Mouse (Mus musculus): Measurements from ENCODE around the gene Ap4m1. TPM values are rescaled to one million over a fixed set of nuclear protein-coding genes. Genes with fewer than 3 reads are reported as not detected.

Ap4m1 gene
- total and polyA plus RNA-seq, 3 experiments, result 7.3 to 15.2 (median 7.5) TPM

DNA sequence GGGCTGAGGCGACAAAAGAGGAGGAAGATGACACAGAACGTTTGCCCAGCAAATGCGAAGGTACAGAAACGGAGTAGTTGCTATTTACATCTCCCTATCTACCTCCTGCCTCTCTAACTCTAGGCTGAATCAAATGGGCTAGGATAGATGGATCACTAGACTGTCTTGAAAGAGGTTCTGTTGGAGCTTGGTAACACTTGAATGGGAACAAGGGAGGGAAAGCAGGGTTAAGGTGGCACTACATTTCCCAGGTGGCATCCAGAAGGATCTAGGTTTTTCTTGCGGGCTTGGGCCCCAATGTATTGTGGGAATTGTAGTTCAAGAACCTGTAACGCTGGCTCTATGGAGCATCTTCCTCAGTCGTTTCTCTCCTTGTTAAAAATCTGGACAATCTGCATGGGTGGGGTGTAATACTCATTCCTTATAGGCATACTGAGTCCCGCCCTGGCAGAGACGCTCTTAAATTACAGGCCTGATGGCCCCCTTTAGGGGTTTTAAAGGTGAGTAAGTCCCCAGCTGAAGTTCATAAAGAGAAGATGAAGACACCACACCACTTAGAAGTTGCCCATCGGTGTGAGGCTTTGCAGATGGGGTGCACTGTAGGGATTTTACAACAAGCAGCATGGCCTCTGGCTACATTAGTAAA, 16.0 kb downstream of the Ap4m1 start:
- no peaks in the 10 kb centered on the region for H3K4me1 ChIP-seq (ENCODE audit: control insufficient read depth, insufficient read depth, low read length)
- no peaks in the 10 kb centered on the region for H3K27me3 ChIP-seq (ENCODE audit: control insufficient read depth, insufficient read depth, low read length)
- peak overlapping the region; percentile 94 for H3K27ac ChIP-seq
- peak; percentile 72 to 82 for DNase-seq
- no peaks in the 10 kb centered on the region for H3K79me2 ChIP-seq (replicated peaks; ENCODE audit: control insufficient read depth, insufficient read depth, low read length)
- H3K36me3 ChIP-seq (ENCODE audit: control insufficient read depth, insufficient read depth, low read length), result no peaks in the 10 kb centered on the region
- TF ChIP-seq EP300 (IDR thresholded peaks at IDR 0.05; ENCODE audit: insufficient read depth, low read depth, low read length) (no peak), POLR2A (IDR thresholded peaks at IDR 0.05; ENCODE audit: insufficient read depth, low read depth, low read length) (no peak), CTCF (IDR thresholded peaks at IDR 0.05) (no peak)
- H3K4me3 ChIP-seq, result peak overlapping the region; percentile 97
- WGBS, result 1% methylated on average over 10 of the region's 10 CpGs
- intact Hi-C loops (cut with DNase I), result loop anchor here (1.0 kb wide), 1 partner anchor 15 kb away; the partner anchor contains the start of genes Ap4m1 and Mcm7
- H3K9ac ChIP-seq (ENCODE audit: low read depth, low read length), result peak overlapping the region; percentile 84

GRCm38 (mm10) chr5:138193771-138194727, 22.2 kb downstream of the Ap4m1 start, which contains the start of gene Mblac1:
Gene Mblac1, plus strand, starts transcription at chr5:138194314.
- H3K27me3 ChIP-seq (ENCODE audit: control insufficient read depth, insufficient read depth, low read length), result no peaks in the 10 kb centered on the region
- DNase-seq, result peak; percentile 87 to 89
- TF ChIP-seq CTCF (IDR thresholded peaks at IDR 0.05), result 0 out of 2 replicates have a peak, but pooled peaks have one; percentile 1
- TF ChIP-seq EP300 (IDR thresholded peaks at IDR 0.05; ENCODE audit: insufficient read depth, low read depth, low read length), result peak; percentile 84; the same call in 1 of the 2 replicates
- TF ChIP-seq POLR2A (IDR thresholded peaks at IDR 0.05; ENCODE audit: insufficient read depth, low read depth, low read length), result peak; percentile 87
- peak within 1 kb of the TSS; percentile 93 for H3K9ac ChIP-seq (ENCODE audit: low read depth, low read length)
- no peaks in the 10 kb centered on the region for H3K36me3 ChIP-seq (ENCODE audit: control insufficient read depth, insufficient read depth, low read length)
- peaks cover 1% of the 10 kb centered on the region; the same call in 1 of the 2 replicates for H3K4me1 ChIP-seq (ENCODE audit: control insufficient read depth, insufficient read depth, low read length)
- H3K4me3 ChIP-seq, result peak within 1 kb of the TSS; percentile 75
- H3K79me2 ChIP-seq (replicated peaks; ENCODE audit: control insufficient read depth, insufficient read depth, low read length), result no peaks in the 10 kb centered on the region
- H3K27ac ChIP-seq, result peak within 1 kb of the TSS; percentile 96
- WGBS, result 5% methylated on average over 54 of the region's 54 CpGs
- intact Hi-C loops (cut with DNase I), result loop anchor here (5.0 kb wide), 1 partner anchor 63 kb away; the partner anchor contains the start of gene Lamtor4

- WGBS, result 1% methylated on average over 29 of the region's 29 CpGs
- peak overlapping the region; percentile 96 for H3K27ac ChIP-seq
Measured at GRCm38 (mm10) chr5:138194755-138195345, 23.0 kb downstream of the Ap4m1 start.

GRCm38 (mm10) chr5:138195463-138195862, 23.7 kb downstream of the Ap4m1 start:
- no peaks in the 10 kb centered on the region for H3K36me3 ChIP-seq (ENCODE audit: control insufficient read depth, insufficient read depth, low read length)
- H3K4me3 ChIP-seq, result peak overlapping the region; percentile 75; the same call in 1 of the 2 replicates
- H3K27ac ChIP-seq, result no peak overlapping the region
- H3K9ac ChIP-seq (ENCODE audit: low read depth, low read length), result no peak overlapping the region
- WGBS, result 71% methylated on average over 7 of the region's 7 CpGs
- intact Hi-C loops (cut with DNase I), result no loop called here
- H3K27me3 ChIP-seq (ENCODE audit: control insufficient read depth, insufficient read depth, low read length), result no peaks in the 10 kb centered on the region
- no peak for DNase-seq
- TF ChIP-seq CTCF (IDR thresholded peaks at IDR 0.05), result no peak
- TF ChIP-seq EP300 (IDR thresholded peaks at IDR 0.05; ENCODE audit: insufficient read depth, low read depth, low read length), result no peak
- TF ChIP-seq POLR2A (IDR thresholded peaks at IDR 0.05; ENCODE audit: insufficient read depth, low read depth, low read length), result no peak
- H3K4me1 ChIP-seq (ENCODE audit: control insufficient read depth, insufficient read depth, low read length), result peaks cover 1% of the 10 kb centered on the region; the same call in 1 of the 2 replicates
- H3K79me2 ChIP-seq (replicated peaks; ENCODE audit: control insufficient read depth, insufficient read depth, low read length), result no peaks in the 10 kb centered on the region

More at GRCm38 (mm10) chr5:138194755-138195345, 23.0 kb downstream of the Ap4m1 start:
- Histone ChIP-seq H3K27me3 (ENCODE audit: control insufficient read depth, insufficient read depth, low read length) (no peaks in the 10 kb centered on the region), H3K79me2 (replicated peaks; ENCODE audit: control insufficient read depth, insufficient read depth, low read length) (no peaks in the 10 kb centered on the region), H3K36me3 (ENCODE audit: control insufficient read depth, insufficient read depth, low read length) (no peaks in the 10 kb centered on the region), H3K9ac (ENCODE audit: low read depth, low read length) (peak overlapping the region; percentile 93), H3K4me1 (ENCODE audit: control insufficient read depth, insufficient read depth, low read length) (peaks cover 1% of the 10 kb centered on the region; the same call in 1 of the 2 replicates), H3K4me3 (peak overlapping the region; percentile 75)
- no peak for TF ChIP-seq CTCF (IDR thresholded peaks at IDR 0.05)
- TF ChIP-seq EP300 (IDR thresholded peaks at IDR 0.05; ENCODE audit: insufficient read depth, low read depth, low read length), result no peak
- no peak for TF ChIP-seq POLR2A (IDR thresholded peaks at IDR 0.05; ENCODE audit: insufficient read depth, low read depth, low read length)
- intact Hi-C loops (cut with DNase I), result loop anchor here (5.0 kb wide), 1 partner anchor 62 kb away; the partner anchor contains the start of gene Lamtor4
- DNase-seq, result peak; percentile 53 to 61

- intact Hi-C loops (cut with DNase I), result no loop called here
- Histone ChIP-seq H3K9ac (ENCODE audit: low read depth, low read length) (no peak overlapping the region), H3K27ac (no peak overlapping the region), H3K36me3 (ENCODE audit: control insufficient read depth, insufficient read depth, low read length) (no peaks in the 10 kb centered on the region), H3K27me3 (ENCODE audit: control insufficient read depth, insufficient read depth, low read length) (no peaks in the 10 kb centered on the region), H3K4me3 (no peak overlapping the region), H3K79me2 (replicated peaks; ENCODE audit: control insufficient read depth, insufficient read depth, low read length) (no peaks in the 10 kb centered on the region), H3K4me1 (ENCODE audit: control insufficient read depth, insufficient read depth, low read length) (peaks cover 1% of the 10 kb centered on the region; the same call in 1 of the 2 replicates)
- WGBS, result 3% methylated on average over 1 of the region's 1 CpGs
- no peak for DNase-seq
- TF ChIP-seq CTCF (IDR thresholded peaks at IDR 0.05) (peak; percentile 55), POLR2A (IDR thresholded peaks at IDR 0.05; ENCODE audit: insufficient read depth, low read depth, low read length) (no peak)
Measured at GRCm38 (mm10) chr5:138199576-138199975, 27.8 kb downstream of the Ap4m1 start.

Measured in heart, adult 2 months (tissue).